Mouse (Mus musculus) left cerebral cortex, adult 18-20 months (tissue): ENCODE results near the gene Mrgprg. TPM values are rescaled to one million over a fixed set of nuclear protein-coding genes. Genes with fewer than 3 reads are reported as not detected.
A peak's percentile ranks its signal among the peaks of the same experiment; 100 is the strongest.

Source experiments
- DNase-seq, 2 experiments: peaks; one replicate each; pipeline ENCODE4 v3.0.0; 2021 to 2022; ENCODE audit warnings: low spot score in 2 of 2, mixed read lengths in 1 of 2
- long read RNA-seq, 2 experiments: library from polyadenylated mRNA; stranded (forward); transcript quantifications; one replicate each; pipeline ENCODE4 v2.0.0; 2021
- total RNA-seq, 2 experiments: library from RNA; stranded (reverse); gene quantifications; 2 replicates each; pipeline ENCODE4 v1.2.3; 2021

Mrgprg gene
- not detected for total RNA-seq
- long read RNA-seq, experiment 1, result 0 reads
- long read RNA-seq, experiment 2, result 0 reads

DNA sequence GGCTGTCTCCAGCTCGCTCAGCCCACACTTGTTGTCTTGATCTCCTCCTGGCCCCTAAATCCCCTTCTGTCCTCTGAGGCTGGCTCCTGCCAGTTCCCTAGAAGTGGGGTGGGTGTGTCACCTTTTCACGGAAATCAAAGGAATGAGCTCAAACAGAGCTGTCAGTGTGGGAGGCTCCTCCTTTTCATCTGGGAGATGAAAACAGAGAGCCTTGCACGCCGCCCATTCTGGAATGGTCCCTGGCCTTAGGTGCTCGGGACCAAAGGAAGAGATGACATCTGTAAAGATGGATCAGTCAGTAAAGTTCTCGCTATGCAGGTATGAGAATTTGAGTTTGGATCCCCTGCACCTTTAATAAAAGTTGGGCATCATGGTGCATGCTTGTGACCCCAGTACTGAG, at the start of gene Mrgprg:
Gene Mrgprg, minus strand, starts transcription at position 101 of the 400 bp plus-strand sequence.
- DNase-seq, result no peak

DNA sequence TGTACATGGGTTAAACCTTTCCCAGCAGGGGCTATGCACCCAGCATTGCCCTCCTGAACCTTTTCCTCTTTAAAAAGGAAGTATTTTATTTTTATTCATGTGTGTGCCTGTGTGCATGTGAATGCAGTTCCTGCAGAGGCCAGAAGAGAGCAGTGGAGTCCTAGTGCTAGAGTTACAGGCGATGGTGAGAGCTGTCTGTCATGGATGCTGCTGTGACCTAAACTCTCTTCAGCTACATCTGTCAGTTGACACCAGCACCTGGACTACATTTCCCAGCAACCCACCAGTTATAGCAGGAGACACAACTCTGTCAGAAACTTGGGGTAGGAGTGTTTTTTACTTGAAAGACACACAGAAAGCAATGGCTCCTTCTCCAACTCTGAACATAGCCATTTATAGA, 42.1 kb upstream of the Mrgprg start:
- no peak for DNase-seq

DNA sequence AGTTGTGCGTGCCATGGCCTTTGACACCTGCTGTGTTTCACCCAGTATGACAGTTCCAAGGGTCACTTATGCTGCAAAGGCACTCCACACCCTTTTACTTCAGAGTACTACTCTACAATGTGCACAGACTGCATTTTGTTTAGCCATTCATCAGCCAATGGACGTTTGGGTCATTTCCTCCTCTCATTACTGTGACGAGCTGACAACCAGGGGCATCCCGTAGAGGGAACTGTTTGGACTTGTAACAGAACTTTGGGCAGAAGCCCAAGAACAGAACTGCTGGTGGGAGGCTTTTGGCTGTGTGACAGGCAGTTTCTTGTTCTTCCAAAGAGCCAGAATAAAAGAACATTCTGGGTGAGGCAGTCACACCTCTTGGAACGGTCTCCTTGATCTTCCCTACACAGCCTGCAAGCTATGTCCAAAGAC, 38.4 kb upstream of the Mrgprg start:
- DNase-seq, result peak; percentile 23 to 37

DNA sequence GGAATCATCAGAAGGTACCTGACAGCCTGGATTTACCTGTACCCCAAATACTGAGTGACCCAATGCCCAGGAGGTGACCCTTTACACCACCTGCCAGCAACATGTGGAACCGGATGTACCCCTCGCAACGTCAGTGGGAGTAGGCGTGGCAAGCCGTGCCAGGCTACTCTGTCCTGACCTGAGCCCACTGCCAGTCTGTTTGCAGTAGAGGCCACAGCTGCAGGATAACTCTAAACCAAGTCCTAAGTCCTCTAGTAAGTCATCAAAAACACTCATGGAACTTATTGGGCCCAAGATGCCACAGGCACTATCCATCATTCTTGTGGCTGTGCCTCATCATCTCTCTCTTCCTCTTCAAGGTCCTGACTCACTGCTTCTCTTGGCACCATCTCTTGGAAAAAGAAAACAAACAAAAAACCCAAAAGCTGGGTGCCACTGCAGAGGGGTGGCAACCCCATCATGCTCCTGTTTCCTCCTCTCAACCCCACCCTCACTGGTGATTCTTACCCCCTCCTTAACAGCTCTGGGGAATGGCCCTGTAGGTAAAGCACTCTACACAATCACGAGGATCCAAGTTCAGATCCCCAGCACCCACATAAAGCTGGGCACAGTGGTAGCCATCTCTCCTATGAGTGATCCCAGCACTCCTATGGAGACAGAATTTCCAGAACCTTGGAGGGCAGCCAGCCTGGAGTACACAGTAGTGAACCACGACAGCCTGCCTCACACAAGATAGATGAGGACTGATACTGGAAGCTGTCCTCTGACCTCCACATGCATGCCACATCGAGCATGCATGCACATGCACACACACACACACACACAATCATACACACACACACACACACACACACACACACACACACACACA, 34.6 kb upstream of the Mrgprg start:
- DNase-seq, result no peak

DNA sequence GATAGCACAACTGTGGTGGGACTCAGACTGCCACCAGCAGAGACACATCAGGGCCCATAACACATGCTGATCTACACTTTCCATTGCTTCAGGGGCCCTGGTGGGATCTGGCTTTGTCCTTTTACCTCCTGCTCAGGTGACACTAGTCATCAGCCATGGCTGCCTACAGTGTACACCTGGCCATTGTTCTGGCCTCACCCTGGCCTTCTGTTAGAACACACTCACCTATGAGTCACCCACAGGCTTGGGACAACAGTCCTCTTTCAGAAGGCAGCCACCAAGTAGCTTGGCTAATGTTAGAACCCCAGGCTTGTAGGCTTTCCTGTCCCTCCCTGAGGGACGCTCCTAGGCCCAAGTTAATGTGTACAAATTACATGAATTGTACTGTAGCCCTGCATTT, 34.0 kb upstream of the Mrgprg start:
- DNase-seq, result no peak

DNA sequence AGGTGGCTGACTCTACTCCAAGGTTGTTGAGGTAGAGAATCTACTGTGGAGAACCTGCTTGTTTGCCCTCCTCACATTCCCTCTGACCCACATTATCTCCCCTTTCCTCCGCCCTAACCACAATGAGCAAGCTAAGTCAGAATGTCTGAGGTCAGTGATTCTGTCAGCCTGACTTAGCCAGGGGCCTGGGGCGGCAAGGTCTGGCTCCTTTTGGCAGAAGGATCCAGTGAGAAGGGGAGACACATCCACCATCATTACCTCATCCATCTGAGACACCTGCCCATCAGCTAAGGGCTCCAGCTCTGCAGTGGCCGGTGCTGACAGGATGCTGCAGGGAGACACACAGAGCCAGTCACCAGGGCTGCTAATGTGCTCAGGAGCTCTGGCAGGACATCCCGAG, 32.0 kb upstream of the Mrgprg start:
- no peak for DNase-seq

DNA sequence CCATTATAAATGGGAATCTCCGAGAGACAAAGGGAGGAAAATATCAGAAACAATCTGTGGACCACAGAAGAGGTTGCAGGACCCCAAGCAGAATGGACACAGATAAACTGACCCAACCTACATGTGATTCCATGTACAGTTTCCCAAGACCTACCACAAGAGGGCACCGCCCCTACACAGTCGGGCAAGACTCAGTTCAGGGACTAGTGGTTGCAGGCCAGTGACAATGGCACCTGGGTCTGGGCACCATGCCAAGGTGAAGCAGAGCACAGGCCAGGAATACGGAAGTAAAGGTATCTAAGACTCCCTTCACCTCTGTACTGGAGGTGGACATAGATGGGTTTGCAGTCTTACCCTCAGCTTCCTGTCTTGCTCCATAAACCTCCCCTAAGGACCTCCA, 26.3 kb upstream of the Mrgprg start:
- no peak for DNase-seq

DNA sequence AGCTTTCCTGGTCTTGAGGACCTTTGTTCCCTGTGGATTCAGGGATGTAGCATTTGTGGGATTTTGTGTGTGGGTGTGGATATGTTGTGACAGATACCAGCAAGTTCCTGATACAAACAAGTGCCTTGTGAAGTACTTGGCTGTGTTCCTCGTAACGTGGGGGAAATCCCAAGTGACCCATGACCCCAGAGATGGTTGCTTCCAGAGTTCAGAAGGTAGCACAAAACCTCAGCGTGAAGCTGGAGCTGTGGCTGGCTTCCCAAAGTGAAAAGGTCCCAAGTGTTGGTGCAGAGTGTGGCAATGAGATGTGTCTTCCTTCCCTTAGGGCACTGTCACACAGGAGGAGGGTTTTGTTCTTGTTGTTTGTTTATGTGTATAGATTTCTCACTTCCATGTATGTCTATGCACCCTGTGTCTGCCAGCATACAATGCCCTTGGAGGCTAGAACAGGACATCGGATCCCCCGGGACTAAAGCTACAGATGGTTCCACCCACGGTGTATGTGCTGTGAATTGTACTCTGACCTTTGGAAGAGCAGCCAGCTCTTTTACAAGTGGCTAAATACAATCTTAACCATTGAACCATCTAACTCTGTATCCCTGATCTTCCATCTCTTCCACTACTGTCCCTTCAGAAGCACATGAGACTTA, 25.7 kb upstream of the Mrgprg start:
- DNase-seq, result no peak

DNA sequence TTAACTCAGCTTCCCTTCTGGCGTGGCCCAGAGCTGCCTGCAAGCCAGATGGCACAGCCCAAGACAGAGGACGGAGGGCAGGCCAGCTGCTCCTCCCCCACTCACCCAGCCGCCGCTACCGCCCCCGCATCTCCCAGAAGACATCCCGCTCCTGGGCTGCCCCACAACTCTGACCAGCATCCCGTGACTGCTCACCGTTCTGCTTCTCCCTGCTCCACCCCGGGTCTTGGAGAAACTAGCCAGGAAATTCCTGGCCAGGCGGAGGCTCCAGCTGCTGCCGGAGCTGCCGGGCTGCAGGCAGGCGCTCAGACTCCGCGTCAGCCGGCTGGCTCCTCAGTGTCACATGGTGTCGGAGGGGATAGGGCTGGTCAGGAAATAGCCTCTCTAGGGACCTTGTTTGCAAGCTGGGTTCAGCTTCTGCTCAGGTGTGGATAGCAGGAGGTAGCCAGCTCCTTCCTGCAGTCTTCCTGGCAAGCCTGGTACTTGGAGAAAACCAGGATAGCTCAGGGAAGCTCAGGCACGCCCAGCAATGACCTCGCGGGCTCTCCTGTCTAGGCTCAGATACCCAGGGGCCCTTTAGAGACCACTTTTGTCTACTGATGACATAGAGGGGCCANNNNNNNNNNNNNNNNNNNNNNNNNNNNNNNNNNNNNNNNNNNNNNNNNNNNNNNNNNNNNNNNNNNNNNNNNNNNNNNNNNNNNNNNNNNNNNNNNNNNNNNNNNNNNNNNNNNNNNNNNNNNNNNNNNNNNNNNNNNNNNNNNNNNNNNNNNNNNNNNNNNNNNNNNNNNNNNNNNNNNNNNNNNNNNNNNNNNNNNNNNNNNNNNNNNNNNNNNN, 17.4 kb upstream of the Mrgprg start, which contains the start of gene Mrgpre:
Gene Mrgpre, minus strand, starts transcription at position 505 of the 834 bp plus-strand sequence.
- DNase-seq, result peak; percentile 61 to 66

DNA sequence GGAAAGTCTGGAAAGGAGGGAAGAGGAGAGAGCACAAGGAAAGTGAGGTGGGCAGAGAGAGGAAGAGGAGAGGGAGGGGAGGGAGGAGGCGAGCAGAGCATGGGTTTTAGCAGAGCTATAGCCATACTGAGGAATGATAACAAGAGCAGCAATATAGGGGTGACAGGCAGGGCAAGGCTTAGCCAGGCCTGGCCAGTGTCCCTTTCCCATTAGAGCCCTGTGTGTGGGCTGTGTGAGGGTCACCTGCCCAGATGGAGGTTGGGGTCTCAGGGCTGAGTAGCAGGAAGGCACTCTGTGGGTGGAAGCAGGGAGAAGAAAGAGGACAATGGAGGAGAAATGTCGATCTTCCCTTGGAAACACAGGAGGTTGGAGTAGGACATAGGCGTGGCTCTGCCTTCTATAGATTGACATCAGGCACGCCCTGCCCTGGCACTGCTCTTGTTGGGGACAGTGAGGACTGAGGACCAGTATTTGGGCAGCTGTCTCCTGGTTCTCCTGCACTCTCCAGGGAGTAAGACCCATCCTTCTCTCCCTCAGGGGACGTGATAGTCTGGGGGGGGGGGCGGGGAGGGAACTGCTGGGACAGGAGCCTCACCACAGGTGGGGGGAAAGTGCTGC, 16.7 kb upstream of the Mrgprg start:
- no peak for DNase-seq

DNA sequence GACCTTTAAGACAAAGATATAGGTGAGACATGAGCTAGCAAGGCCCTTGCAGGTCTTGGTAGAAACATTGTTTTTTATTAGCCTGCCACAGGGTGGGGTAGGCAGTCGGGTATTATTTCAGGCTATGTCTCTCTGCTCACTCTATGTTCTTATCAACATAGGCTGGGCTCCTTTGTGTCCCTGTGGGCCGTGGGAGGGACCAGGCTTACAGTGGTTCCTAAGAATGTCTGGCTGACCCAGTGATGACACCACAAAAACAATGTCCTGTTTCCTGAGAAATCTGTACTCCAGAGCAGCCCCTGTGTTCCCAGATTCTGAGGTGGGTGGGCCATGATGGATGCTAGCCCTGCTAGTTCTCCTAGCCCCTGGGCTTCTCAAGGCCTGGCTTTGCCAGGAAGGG, 10.6 kb upstream of the Mrgprg start:
- no peak for DNase-seq

DNA sequence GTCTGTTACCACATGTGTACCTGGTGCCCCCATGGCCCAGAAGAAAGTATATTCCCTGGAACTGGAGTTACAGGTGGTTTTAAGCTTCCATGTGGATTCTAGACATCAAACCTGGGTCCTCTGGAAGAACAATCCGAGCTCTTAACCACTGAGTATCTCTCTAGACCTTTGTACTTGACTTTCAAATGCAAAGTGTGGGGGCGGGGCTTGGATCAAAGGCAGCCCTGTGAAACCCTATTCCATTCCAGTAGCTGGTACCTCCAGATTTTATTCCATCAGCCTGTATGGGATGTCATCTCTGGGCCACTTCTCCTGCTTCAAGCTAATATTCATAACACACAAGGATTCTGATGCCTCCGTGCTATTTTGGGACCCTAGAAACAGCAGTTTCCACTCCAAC, 9.3 kb upstream of the Mrgprg start:
- no peak for DNase-seq

DNA sequence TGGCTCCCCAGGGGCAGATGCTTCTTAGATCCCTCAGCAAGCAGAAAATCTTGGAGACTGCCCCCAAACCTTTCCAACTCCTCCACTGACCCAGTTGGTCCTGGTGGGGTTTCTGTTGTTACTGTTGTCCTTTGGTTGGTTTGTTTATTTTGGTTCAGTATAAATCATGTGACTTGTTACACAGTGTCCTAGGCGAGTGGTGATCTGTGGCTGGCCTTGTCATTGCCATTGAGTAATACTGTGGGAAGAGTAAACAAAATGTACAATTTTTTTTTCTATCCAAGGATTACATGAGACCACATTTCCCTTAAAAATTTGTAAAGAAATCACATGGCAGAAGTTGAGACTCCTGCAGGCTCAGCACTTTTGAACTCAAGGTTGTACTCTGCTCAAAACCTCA, 2.7 kb upstream of the Mrgprg start:
- no peak for DNase-seq

DNA sequence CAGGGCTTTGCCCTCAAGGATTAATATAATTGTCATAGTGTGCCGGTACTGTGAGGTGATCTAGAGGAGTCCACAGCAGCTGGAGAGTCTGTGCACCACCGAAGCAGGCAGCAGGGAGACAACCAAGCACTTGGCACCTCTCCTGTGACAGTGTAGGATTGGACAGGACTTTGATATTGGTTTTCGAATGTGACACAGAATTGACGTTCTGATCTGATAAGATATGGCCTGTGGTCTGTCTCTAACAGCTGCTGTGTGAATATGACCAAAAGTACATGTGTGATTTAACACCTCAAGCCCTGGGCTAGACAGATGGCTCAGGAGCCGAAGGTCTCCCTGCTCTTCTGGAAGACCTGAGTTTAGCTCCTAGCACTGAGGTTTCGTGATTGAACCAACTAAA, 1.5 kb upstream of the Mrgprg start:
- DNase-seq, result no peak

DNA sequence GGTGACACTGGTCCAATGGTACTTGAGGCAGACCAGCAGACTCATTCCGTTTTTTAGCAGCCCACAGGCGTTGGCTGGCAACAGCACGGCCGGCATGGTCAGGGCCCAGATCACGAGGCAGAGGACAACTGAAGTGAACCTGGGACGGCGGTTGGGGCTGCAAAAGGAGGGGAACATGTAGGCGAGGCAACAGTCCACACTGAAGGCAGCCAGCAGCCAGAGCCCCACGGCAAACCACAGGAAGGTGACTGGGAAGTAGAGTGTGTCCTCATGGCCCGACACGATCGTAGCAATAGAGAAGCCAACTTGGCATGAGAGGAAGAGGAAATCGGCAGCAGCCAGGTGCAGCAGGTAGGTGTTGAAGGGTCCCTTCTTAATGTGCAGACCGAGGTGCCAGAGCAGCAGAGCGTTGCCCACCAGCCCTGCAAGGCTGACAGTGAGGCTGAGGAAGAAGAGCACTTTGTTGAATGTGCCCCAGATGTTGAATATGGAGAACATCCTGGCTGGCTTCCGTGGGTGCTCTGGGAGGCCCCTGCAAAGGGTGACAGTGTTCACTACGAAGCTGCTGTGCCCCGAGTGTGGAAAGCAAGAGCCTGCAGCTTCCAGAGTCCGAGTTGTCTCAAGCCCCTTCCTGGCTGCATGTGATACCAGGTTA, 1.8 kb downstream of the Mrgprg start:
- no peak for DNase-seq

DNA sequence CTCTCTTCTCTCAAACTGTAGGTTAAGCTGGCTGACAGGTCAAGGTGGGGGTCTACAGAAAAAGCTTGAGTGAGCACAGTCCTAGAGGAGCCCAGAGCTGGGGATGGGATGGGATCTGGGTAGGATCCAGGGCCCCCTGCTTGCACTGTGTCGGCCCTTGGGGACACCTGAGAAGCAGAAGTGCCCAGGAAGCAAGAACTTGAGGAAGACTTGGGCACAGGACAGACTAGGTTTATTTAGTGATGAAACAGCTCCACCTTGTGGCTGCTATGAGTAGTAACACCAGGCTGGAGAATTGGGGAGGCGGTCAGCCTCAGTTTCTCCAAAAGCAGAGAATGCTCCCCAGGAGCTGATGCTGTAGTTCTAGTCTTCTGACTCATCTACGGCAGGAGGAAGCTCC, 3.0 kb downstream of the Mrgprg start:
- no peak for DNase-seq

DNA sequence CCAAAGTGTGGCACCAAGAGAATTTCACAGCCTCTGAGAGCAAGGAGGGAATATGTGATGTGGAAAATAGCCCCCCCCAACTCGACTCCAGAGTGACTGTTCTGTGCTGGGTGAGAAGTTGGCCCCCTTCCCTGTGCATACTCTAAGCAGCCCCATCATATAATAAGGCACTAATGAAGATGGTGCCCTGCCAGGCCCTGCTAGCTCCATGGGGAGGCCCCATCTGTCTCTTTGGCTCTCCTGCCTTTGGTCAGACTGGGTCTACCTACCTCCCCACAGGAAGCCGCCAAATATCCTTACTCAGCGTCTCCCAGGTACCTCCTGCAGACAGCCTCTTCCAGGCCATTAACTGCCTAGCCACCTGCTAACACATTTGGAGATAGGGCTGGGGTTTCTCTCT, 7.8 kb downstream of the Mrgprg start:
- DNase-seq, result no peak

DNA sequence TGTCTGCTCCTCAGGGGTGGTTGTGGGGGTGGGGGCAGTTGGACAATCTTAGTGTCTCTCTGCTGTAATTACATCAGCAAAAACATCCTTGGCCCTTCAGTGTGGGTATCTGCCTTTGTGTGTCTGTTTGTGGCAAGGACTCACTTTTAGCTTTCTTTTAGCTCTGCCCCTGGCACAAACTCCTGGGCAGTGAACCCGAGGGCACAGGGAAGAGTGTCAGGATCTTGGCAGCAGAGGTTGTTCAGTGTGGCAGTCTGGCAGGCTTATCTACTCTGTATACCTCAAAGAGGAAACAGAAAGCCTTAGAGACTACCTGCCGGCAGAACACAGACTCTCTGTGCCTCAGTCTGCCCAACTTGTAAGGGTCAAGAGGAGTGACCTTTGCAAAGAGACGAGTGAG, 9.1 kb downstream of the Mrgprg start:
- peak in 1 of 2 experiments; percentile 22 for DNase-seq

DNA sequence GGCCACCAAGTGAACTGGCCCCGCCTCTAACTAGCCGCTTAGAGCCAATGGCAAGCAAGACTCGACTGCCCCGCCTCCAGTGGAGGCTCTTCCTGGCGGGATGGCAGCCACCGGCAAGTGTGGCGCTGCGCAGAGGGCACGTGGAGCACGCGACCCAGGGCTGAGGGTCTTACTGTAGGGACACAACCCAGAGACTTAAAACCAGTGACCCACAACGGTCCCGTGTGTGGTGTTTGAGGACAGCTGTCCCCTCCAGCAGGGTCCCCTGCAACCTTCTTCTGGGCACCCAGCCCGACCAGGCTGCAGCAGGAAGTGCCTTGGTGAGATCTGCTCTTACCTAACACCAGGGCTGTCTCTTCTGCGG, 9.8 kb downstream of the Mrgprg start:
- peak; percentile 71 to 76 for DNase-seq

DNA sequence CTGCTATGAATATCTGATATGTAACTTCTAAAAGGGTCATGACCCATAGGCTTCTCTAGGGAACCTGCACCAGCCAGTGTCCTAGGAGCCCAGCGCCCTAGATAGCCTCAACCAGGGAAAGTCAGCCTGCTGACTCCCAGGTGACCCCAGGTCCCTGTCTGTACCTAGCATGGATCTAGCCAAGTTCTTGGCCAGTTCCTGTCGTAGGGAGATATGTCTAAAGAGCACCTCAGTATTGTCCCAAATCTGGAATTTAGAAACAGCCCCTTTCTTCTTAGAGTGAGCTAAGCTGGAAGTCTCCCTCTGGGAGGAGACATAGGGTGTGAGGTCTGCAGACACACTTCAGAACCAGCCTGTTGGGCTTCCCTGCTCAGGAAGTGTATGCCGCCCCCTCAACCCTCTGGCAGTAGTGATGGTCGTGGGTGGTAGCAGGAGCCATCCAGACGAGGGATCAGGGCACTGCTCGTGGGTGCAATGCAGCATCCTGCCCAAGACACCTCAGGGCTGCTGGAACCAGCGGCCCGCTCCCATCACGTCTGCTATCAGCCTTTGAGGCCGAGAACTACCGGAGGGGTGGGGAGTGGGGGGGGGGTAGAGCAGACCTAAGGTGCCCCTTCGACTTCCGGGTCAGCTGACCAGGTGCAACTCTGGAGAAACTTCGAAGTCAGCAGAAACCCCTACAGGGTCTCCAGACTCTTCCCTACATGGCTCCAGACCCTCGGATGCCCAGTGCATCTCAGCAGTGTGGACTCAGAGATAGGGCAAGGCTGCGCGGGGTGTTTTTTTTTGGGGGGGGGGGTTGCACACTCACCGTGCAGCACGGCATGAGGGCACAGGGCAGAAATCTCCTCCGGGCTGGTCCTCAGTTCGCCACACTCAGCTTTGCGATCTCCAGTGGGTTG, 10.4 kb downstream of the Mrgprg start, which contains the start of gene Osbpl5:
Gene Osbpl5, minus strand, starts transcription at position 861 of the 902 bp plus-strand sequence.
- DNase-seq, result peak; percentile 59 to 72
